Mouse (Mus musculus): ENCODE results near the gene Olfr281. TPM values are rescaled to one million over a fixed set of nuclear protein-coding genes. Genes with fewer than 3 reads are reported as not detected.

Gene Olfr281
- total RNA-seq, 2 experiments from 2014 or later, result not detected

GRCm38 (mm10) chr15:98483907-98484886, 31.8 kb downstream of the Olfr281 start:
- DNase-seq (ENCODE audit: low spot score in 2 of 2), result no peak

- no peak for DNase-seq (ENCODE audit: low spot score in 2 of 2)
These were observed 34.1 kb downstream of the Olfr281 start for GRCm38 (mm10) chr15:98486433-98487021.

GRCm38 (mm10) chr15:98491332-98491731, 38.9 kb downstream of the Olfr281 start:
- no peak for DNase-seq (ENCODE audit: low spot score in 2 of 2)

GRCm38 (mm10) chr15:98492102-98492501, 39.7 kb downstream of the Olfr281 start, which contains the start of gene Olfr279:
Gene Olfr279, plus strand, starts transcription at chr15:98492402.
- DNase-seq (ENCODE audit: low spot score in 2 of 2), result no peak

- no peak for DNase-seq (ENCODE audit: low spot score in 2 of 2)
These were observed 45.2 kb downstream of the Olfr281 start for GRCm38 (mm10) chr15:98497631-98498030.

- no peak for DNase-seq (ENCODE audit: low spot score in 2 of 2)
These were observed 50.9 kb downstream of the Olfr281 start for GRCm38 (mm10) chr15:98503317-98503716.

- peak; percentile 47 to 65 for DNase-seq (ENCODE audit: low spot score in 2 of 2)
These were observed 52.1 kb downstream of the Olfr281 start for GRCm38 (mm10) chr15:98504514-98504913.

- DNase-seq (ENCODE audit: low spot score in 2 of 2), result no peak
These were observed 54.0 kb downstream of the Olfr281 start for GRCm38 (mm10) chr15:98506253-98506957.

- no peak for DNase-seq (ENCODE audit: low spot score in 2 of 2)
These were observed 54.9 kb downstream of the Olfr281 start for GRCm38 (mm10) chr15:98507321-98507720.

- DNase-seq (ENCODE audit: low spot score in 2 of 2), result no peak
These were observed 57.0 kb downstream of the Olfr281 start for GRCm38 (mm10) chr15:98509387-98509786.

Other genes starting within 250 kb of the Olfr281 start
- under 1 TPM in 1 of 2 experiments, not detected in 1; 0.37 TPM for gene Gm44579, start 231.6 kb upstream of the Olfr281 start, total RNA-seq (2021)
- 1 to 10 TPM; 3.9 to 4.9 TPM for gene Olfr287, start 231.5 kb upstream of the Olfr281 start, total RNA-seq (2021)
- gene Olfr286, start 218.1 kb upstream of the Olfr281 start, total RNA-seq (2021), result not detected
- not detected for gene H1fnt, start 195.3 kb upstream of the Olfr281 start, total RNA-seq (2021)
- gene Zfp641, start 156.4 kb upstream of the Olfr281 start, total RNA-seq (2021), result 1 to 10 TPM; 6.6 to 7.1 TPM
- not detected for gene Olfr285, start 135.2 kb upstream of the Olfr281 start, total RNA-seq (2021)
- not detected for gene Olfr284, start 111.6 kb upstream of the Olfr281 start, total RNA-seq (2021)
- gene Olfr283, start 71.6 kb upstream of the Olfr281 start, total RNA-seq (2021), result not detected
- not detected for gene Olfr282, start 21.4 kb upstream of the Olfr281 start, total RNA-seq (2021)
- not detected for gene OR5BS1P, start 17.3 kb downstream of the Olfr281 start, total RNA-seq (2021)
- not detected for gene Lalba, start 30.1 kb downstream of the Olfr281 start, total RNA-seq (2021)
- gene Olfr279, start 39.8 kb downstream of the Olfr281 start, total RNA-seq (2021), result not detected
- 10 to 100 TPM; 58.2 to 59.7 TPM for gene Kansl2, start 81.7 kb downstream of the Olfr281 start, total RNA-seq (2021)
- gene Ccnt1, start 118.3 kb downstream of the Olfr281 start, total RNA-seq (2021), result 10 to 100 TPM; 40.4 to 46.0 TPM
- not detected for gene 4930415O20Rik, start 118.4 kb downstream of the Olfr281 start, total RNA-seq (2021)
- 10 to 100 TPM; 45.8 to 49.7 TPM for gene Adcy6, start 157.5 kb downstream of the Olfr281 start, total RNA-seq (2021)
- 100 to 1,000 TPM; 267 to 278 TPM for gene Cacnb3, start 178.3 kb downstream of the Olfr281 start, total RNA-seq (2021)
- 10 to 100 TPM; 86.9 to 90.6 TPM for gene Ddx23, start 210.3 kb downstream of the Olfr281 start, total RNA-seq (2021)
- gene Rnd1, start 224.9 kb downstream of the Olfr281 start, total RNA-seq (2021), result 10 to 100 TPM; 24.4 to 30.7 TPM